Mouse (Mus musculus) c-Kit-positive CD71-positive TER-119-negative erythroid progenitor cells, embryonic 14.5 days (primary cell): ENCODE measurements at regions not wholly inside any gene's neighbourhood (a gene's known extent, or its start where the extent isn't known, plus 50 kb on each side); places are given as distances from the start of the nearest gene placed in this dataset.

ENCODE experiments used
- DNase-seq: peaks from one replicate; pipeline ENCODE4 v3.0.0-alpha.2; 2013; ENCODE audit warnings: low read depth

DNA sequence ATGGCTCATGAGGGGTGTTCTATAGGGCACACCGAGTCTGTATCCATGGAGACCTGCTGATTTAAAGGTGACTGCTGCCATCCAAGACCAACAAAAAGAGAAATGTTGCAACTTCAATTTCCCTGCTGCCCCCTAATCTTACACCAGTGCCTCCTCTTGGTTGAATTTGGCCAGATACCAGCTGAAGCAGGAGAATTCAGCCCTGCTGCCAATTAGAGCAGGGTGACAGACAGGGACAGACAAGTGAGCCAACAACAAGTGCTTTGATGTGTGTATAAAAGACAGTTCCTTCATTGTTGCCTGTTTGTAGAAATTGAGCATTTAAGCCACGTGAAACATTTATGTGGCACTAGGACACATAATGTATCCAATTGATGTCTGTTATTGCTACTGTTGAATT is 75.5 kb upstream of the Adamts5 start:
- no peak for DNase-seq

DNA sequence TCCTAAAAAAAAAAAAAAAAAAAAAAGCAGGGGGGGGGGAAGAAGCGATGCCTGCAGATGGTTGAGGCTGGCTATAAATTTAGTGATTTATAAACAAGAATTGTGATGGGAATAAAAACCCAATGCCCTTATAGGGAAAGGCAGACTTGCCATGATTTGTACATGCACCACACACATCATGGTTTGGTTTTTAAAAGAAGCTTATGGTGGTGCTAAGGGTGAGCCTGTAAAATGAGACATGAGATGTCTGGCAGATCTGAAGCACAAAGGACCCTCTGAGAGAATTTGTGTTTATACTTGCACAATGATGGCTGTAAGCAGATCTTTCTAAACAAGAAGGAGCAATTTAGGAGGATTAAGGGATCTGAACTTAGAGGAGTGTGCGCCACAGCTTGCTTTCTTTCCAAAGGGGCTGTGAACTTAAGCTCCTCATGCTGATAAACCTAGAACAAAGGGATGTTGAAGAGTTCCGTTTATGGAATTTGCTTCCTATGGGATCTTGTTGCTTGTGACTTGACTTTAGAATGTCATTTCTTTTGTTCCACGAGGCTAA is 65.3 kb upstream of the Adamts5 start:
- DNase-seq: no peak

DNA sequence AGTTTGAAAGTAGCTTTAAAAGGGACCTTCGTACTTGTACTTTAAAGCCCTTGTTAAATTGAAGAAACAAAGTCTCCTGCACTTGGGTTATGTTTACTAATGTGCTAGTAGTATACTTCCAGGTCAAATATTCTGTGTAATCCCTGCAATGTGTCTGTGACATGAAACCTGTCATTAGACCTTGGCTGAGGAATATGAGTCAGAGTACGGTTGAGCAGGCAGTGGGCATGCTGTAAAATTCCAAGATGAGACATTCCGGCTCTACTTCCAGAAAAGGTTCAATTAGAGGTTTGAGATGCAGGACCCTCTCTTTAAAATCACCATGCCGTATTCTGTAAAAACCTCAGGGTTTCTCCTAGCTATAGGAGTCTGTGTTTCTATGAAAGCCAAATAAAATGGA is 64.6 kb upstream of the Adamts5 start:
- DNase-seq: no peak

DNA sequence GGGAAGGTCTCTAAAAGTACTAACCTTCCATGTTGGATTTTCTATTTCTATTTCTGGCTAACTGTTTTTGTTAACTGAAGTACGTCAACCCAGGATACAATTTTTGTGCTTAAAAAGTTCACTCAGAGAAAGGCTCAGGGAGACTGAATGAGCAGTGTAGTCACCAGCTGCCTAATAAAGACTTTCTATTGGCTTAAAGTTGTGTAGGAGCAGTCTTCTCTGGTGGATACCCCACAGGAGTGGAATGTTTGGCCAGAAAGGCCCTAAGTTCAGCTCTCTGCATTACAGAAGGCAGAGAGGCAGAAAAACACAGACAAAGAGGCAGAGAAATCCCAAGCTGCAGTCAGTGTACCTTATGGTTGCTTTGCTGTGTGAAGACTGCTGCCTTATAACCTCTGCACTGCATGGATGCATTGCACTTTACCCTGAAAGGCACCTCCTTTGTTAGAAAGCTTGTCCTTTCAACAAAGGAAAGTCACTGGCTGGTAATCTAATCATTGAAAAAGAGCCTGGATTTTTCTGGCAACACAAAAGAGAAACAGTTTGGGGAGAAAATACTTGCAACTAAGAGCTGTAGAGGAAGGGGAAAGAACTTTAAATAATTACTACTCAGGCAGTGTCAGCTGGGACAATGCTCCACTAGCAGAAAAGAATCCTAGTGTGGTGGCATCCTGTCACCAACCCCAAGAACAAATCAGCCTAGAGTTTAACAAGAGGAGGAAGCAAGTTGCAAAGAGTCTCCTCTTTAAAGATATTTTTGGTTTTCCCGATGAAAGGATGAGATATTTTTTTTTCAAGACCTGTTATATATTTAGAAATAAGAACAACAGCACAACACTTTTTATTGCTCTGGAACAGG is 63.0 kb upstream of the Adamts5 start:
- DNase-seq: no peak

DNA sequence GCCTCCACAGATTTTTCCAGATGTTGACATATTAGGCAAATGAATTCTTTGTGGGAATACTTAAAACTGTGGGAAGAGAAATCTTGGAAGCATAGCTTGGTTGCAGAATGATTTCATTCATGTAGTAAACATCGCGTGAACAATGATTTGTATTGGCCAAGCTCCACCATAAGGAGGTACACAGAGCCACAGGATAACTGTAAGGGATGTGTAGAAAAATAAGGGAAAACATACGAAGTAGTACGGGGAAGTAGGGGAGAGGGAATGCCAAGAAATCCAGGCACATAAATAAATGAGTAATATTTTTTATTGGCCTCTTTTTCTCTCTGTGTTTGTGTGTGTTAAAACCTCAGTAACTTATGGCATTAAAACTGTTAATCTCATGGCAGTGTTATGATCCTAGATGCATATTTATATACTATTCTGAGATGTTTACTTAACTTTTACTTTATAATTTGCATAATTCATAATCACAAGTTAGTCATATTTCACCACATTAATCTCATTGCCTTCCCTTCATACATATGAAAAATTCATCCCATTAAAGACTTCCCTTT is 54.5 kb upstream of the Adamts5 start:
- no peak for DNase-seq

DNA sequence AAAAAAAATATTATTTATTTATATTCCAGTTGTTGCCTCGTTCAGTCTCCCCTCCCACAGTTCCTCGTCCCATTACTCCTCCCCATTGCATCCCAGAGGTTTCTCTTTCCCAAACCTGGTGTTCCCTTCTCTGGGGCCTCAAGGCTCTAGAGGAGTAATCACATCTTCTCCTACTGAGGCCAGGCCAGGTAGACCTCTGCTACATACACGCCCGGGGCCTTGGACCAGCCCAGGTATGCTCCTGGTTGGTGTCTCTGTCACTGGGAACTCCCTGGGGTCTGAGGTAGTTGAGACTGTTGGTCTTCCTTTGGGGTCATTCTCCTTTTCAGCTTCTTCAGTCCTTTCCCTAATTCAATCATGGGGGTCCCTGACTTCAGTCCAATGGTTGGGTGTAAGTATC is 50.0 kb upstream of the Adamts5 start:
- DNase-seq: no peak
